Mouse (Mus musculus) cortical plate, adult 2 months (tissue): ENCODE measurements around the gene Tmem94.

ENCODE experiments used
- CTCF ChIP-seq: fragments of 200-500 bp; IDR thresholded peaks from 2 replicates; pipeline ENCODE4 v1.5.1; 2011; ENCODE audit warnings: mild to moderate bottlenecking, control low read depth, low read length; ENCODE audit not compliant: insufficient read depth; ENCODE audit errors: extremely low read depth
- POLR2A ChIP-seq: fragments of 200-500 bp; IDR thresholded peaks from 2 replicates; pipeline ENCODE4 v1.6.1; 2011; ENCODE audit warnings: mild to moderate bottlenecking, low read length, control low read depth; ENCODE audit not compliant: insufficient read depth; ENCODE audit errors: extremely low read depth

- TF ChIP-seq CTCF = no peak
- no peak for TF ChIP-seq POLR2A
Observed at GRCm38 (mm10) chr11:115844240-115844639, 79.0 kb downstream of the Tmem94 start.
